Mouse (Mus musculus) small intestine, adult 2 months (tissue): ENCODE data around the gene Faap20.

ENCODE experiments used
- CTCF ChIP-seq: fragments of 200-500 bp; IDR thresholded peaks from 2 replicates; pipeline ENCODE4 v1.5.1; 2012; ENCODE audit warnings: low read depth, mild to moderate bottlenecking, control low read depth, inconsistent platforms, low read length, moderate library complexity, mixed read lengths; ENCODE audit not compliant: insufficient replicate concordance, insufficient read length; ENCODE audit errors: extremely low read depth
- POLR2A ChIP-seq: fragments of 200-500 bp; IDR thresholded peaks from 2 replicates; pipeline ENCODE4 v1.6.1; 2012; ENCODE audit warnings: low read depth, mild to moderate bottlenecking, control low read depth, inconsistent platforms, low read length, moderate library complexity

GRCm38 (mm10) chr4:155281652-155282051, 32.0 kb downstream of the Faap20 start:
- no peak for TF ChIP-seq POLR2A
- TF ChIP-seq CTCF, result no peak
